Mouse (Mus musculus): ENCODE results near the gene Crygb. TPM values are rescaled to one million over a fixed set of nuclear protein-coding genes. Genes with fewer than 3 reads are reported as not detected.

The Crygb gene
- polyA plus RNA-seq, 1 experiment from 2014 or later: not detected

Other genes starting within 250 kb of the Crygb start
- 7.8 and 8.9 TPM in 2 replicates for gene Plekhm3, start 125.5 kb downstream of the Crygb start, polyA plus RNA-seq (2016; fragmentation: Nextera tagmentation; extraction: Ambion mirVana)
- 0.13 TPM in 1 of 2 replicates, not detected in the other for gene Akr1cl, start 49.5 kb downstream of the Crygb start, polyA plus RNA-seq (2016; fragmentation: Nextera tagmentation; extraction: Ambion mirVana)
- not detected in 2 replicates for gene Cryge, start 31.1 kb downstream of the Crygb start, polyA plus RNA-seq (2016; fragmentation: Nextera tagmentation; extraction: Ambion mirVana)
- gene Crygd, start 18.8 kb downstream of the Crygb start, polyA plus RNA-seq (2016; fragmentation: Nextera tagmentation; extraction: Ambion mirVana): not detected in 2 replicates
- gene Crygc, start 8.6 kb downstream of the Crygb start, polyA plus RNA-seq (2016; fragmentation: Nextera tagmentation; extraction: Ambion mirVana): not detected in 2 replicates
- gene Cryga, start 21.1 kb upstream of the Crygb start, polyA plus RNA-seq (2016; fragmentation: Nextera tagmentation; extraction: Ambion mirVana): 0.33 TPM in 1 of 2 replicates, not detected in the other
- not detected in 2 replicates for gene Gm28845, start 37.3 kb upstream of the Crygb start, polyA plus RNA-seq (2016; fragmentation: Nextera tagmentation; extraction: Ambion mirVana)
- gene D630023F18Rik, start 40.9 kb upstream of the Crygb start, polyA plus RNA-seq (2016; fragmentation: Nextera tagmentation; extraction: Ambion mirVana): 0.28 TPM in 1 of 2 replicates, not detected in the other
- gene Idh1, start 104.2 kb upstream of the Crygb start, polyA plus RNA-seq (2016; fragmentation: Nextera tagmentation; extraction: Ambion mirVana): 343 and 355 TPM in 2 replicates
- 18.1 and 20.6 TPM in 2 replicates for gene Pikfyve, start 104.4 kb upstream of the Crygb start, polyA plus RNA-seq (2016; fragmentation: Nextera tagmentation; extraction: Ambion mirVana)
- gene Pth2r, start 199.8 kb upstream of the Crygb start, polyA plus RNA-seq (2016; fragmentation: Nextera tagmentation; extraction: Ambion mirVana): 0.28 and 0.40 TPM in 2 replicates

Measured in forebrain, embryonic 12.5 days (tissue).